Mouse (Mus musculus) neural tube, embryonic 10.5 days (tissue): ENCODE results near the gene Ripor3.

Experiments
- DNase-seq: peaks from one replicate; pipeline ENCODE4 v3.0.0-alpha.2; 2017; ENCODE audit warnings: low spot score; ENCODE audit errors: extremely low spot score

Gene Ripor3

GRCm38 (mm10) chr2:167989310-167989709, 21.1 kb downstream of the Ripor3 start:
- no peak for DNase-seq

GRCm38 (mm10) chr2:167987640-167988039, 22.8 kb downstream of the Ripor3 start:
- DNase-seq, result no peak

GRCm38 (mm10) chr2:167986762-167987161, 23.7 kb downstream of the Ripor3 start:
- DNase-seq, result peak; percentile 45

- no peak for DNase-seq
Observed at GRCm38 (mm10) chr2:167984946-167985345, 25.5 kb downstream of the Ripor3 start.

- no peak for DNase-seq
Observed at GRCm38 (mm10) chr2:167984371-167984770, 26.0 kb downstream of the Ripor3 start.

- no peak for DNase-seq
Observed at GRCm38 (mm10) chr2:167982646-167983045, 27.8 kb downstream of the Ripor3 start.

- DNase-seq, result no peak
Observed at GRCm38 (mm10) chr2:167980391-167980790, 30.0 kb downstream of the Ripor3 start.

GRCm38 (mm10) chr2:167978271-167978670, 32.1 kb downstream of the Ripor3 start:
- DNase-seq, result no peak

GRCm38 (mm10) chr2:167975746-167976145, 34.7 kb downstream of the Ripor3 start:
- DNase-seq, result no peak

- no peak for DNase-seq
Observed at GRCm38 (mm10) chr2:167972809-167973208, 37.6 kb downstream of the Ripor3 start.

- no peak for DNase-seq
Observed at GRCm38 (mm10) chr2:167972146-167972545, 38.3 kb downstream of the Ripor3 start.

GRCm38 (mm10) chr2:167969851-167970541, 40.4 kb downstream of the Ripor3 start:
- DNase-seq, result no peak

- no peak for DNase-seq
Observed at GRCm38 (mm10) chr2:167968504-167968903, 41.9 kb downstream of the Ripor3 start.

GRCm38 (mm10) chr2:167965911-167966310, 44.5 kb downstream of the Ripor3 start:
- no peak for DNase-seq

GRCm38 (mm10) chr2:167964320-167964719, 46.1 kb downstream of the Ripor3 start:
- DNase-seq, result no peak

GRCm38 (mm10) chr2:167963778-167964300, 46.6 kb downstream of the Ripor3 start:
- DNase-seq, result no peak

- DNase-seq, result no peak
Observed at GRCm38 (mm10) chr2:167963176-167963575, 47.2 kb downstream of the Ripor3 start.

GRCm38 (mm10) chr2:167962347-167962746, 48.1 kb downstream of the Ripor3 start:
- DNase-seq, result no peak

- DNase-seq, result no peak
Observed at GRCm38 (mm10) chr2:167960584-167960983, 49.8 kb downstream of the Ripor3 start.

- DNase-seq, result no peak
Observed at GRCm38 (mm10) chr2:167959996-167960395, 50.4 kb downstream of the Ripor3 start.

- DNase-seq, result no peak
Observed at GRCm38 (mm10) chr2:167959384-167959911, 51.0 kb downstream of the Ripor3 start.

- DNase-seq, result no peak
Observed at GRCm38 (mm10) chr2:167958843-167959242, 51.6 kb downstream of the Ripor3 start.
